Mouse (Mus musculus) CH12.LX (cell line): ENCODE measurements around the gene AI854703.

Experiments
- CHD1 ChIP-seq: IDR thresholded peaks from 2 replicates; pipeline ENCODE4 v1.6.1; 2012; ENCODE audit warnings: low read depth, low read length, improper control_type of control experiment, inconsistent platforms
- CTCF ChIP-seq, 2 experiments: IDR thresholded peaks in 1 of 2; conservative IDR thresholded peaks in 1 of 2; 2 replicates each; pipeline ENCODE4 v1.5.1; 2011 to 2012; ENCODE audit warnings: low read depth in 2 of 2, low read length in 2 of 2, improper control_type of control experiment in 1 of 2, inconsistent platforms in 1 of 2, mild to moderate bottlenecking in 1 of 2, moderate library complexity in 1 of 2
- HCFC1 ChIP-seq: IDR thresholded peaks from 2 replicates; pipeline ENCODE4 v1.6.1; 2012; ENCODE audit warnings: low read depth, mild to moderate bottlenecking, inconsistent platforms, low read length, improper control_type of control experiment
- POLR2A ChIP-seq: IDR thresholded peaks from 2 replicates; pipeline ENCODE4 v1.6.1; 2011; ENCODE audit warnings: low read depth, mild to moderate bottlenecking, improper control_type of control experiment, low read length

GRCm38 (mm10) chr6:48650041-48650440 is 23.5 kb downstream of the AI854703 start:
- TF ChIP-seq CHD1 = no peak
- TF ChIP-seq CTCF (conservative IDR thresholded peaks at IDR 0.05 in 1 of 2, IDR thresholded peaks at IDR 0.05 in 1 of 2; ENCODE audit: low read depth in 2 of 2, low read length in 2 of 2) = no peak
- no peak for TF ChIP-seq POLR2A
- no peak for TF ChIP-seq HCFC1
